Mouse (Mus musculus) hindbrain, embryonic 16.5 days (tissue): ENCODE data around the gene Psmd3. TPM values are rescaled to one million over a fixed set of nuclear protein-coding genes. Genes with fewer than 3 reads are reported as not detected.
A peak's percentile ranks its signal among the peaks of the same experiment; 100 is the strongest.

ENCODE experiments used
- ATAC-seq: fragments of 200-750 bp; cut with Nextera tagmentation; 2 replicates; pipeline ENCODE4 v1.8.0; 2017; ENCODE audit warnings: moderate TSS enrichment, moderate library complexity
- H3K27ac ChIP-seq: fragments of 300-500 bp; sonication (generic); 2 replicates; pipeline ENCODE4 v1.5.1; 2014; ENCODE audit warnings: low read depth, mild to moderate bottlenecking, control low read depth, low read length, moderate library complexity
- H3K27me3 ChIP-seq: fragments of 300-500 bp; sonication (generic); replicated peaks from 2 replicates; pipeline ENCODE4 v1.6.1; 2014; ENCODE audit warnings: low read length; ENCODE audit not compliant: control insufficient read depth, insufficient read depth
- H3K36me3 ChIP-seq: fragments of 300-500 bp; sonication (generic); 2 replicates; pipeline ENCODE4 v1.6.1; 2014; ENCODE audit warnings: mild to moderate bottlenecking, low read length, moderate library complexity, mixed read lengths; ENCODE audit not compliant: control insufficient read depth, insufficient read depth
- H3K4me1 ChIP-seq: fragments of 300-500 bp; sonication (generic); 2 replicates; pipeline ENCODE4 v1.6.1; 2014; ENCODE audit warnings: low read depth, low read length; ENCODE audit not compliant: control insufficient read depth, insufficient read depth
- H3K4me2 ChIP-seq: fragments of 300-500 bp; sonication (generic); 2 replicates; pipeline ENCODE4 v1.6.1; 2014; ENCODE audit warnings: mild to moderate bottlenecking, low read length, control low read depth, moderate library complexity
- H3K4me3 ChIP-seq: fragments of 300-500 bp; sonication (generic); 2 replicates; pipeline ENCODE4 v1.5.1; 2014; ENCODE audit warnings: mild to moderate bottlenecking, low read length, control low read depth, moderate library complexity
- H3K9ac ChIP-seq: fragments of 300-500 bp; sonication (generic); 2 replicates; pipeline ENCODE4 v1.6.1; 2014; ENCODE audit warnings: low read depth, mild to moderate bottlenecking, control low read depth, low read length, moderate library complexity
- H3K9me3 ChIP-seq: fragments of 300-500 bp; sonication (generic); 2 replicates; pipeline ENCODE4 v1.6.1; 2014; ENCODE audit warnings: mild to moderate bottlenecking, low read length, moderate library complexity; ENCODE audit not compliant: control insufficient read depth
- WGBS: fragments of 180-500 bp; shearing (Covaris S2); extraction: QIAGEN DNeasy Blood & Tissue Kit; methylation state at CpG from one replicate; pipeline ENCODE4 v1.1.7; 2014; 5-methylcytosine and 5-hydroxymethylcytosine counted together
- polyA plus RNA-seq: library from polyadenylated mRNA; unstranded; fragments of >200 nt; fragmentation: Nextera tagmentation; extraction: Ambion mirVana; gene quantifications from 2 replicates; pipeline ENCODE4 v1.2.1, GENCODE M21; 2015

The Psmd3 gene
- polyA plus RNA-seq, 1 experiment from 2014 or later, result 189 TPM

DNA sequence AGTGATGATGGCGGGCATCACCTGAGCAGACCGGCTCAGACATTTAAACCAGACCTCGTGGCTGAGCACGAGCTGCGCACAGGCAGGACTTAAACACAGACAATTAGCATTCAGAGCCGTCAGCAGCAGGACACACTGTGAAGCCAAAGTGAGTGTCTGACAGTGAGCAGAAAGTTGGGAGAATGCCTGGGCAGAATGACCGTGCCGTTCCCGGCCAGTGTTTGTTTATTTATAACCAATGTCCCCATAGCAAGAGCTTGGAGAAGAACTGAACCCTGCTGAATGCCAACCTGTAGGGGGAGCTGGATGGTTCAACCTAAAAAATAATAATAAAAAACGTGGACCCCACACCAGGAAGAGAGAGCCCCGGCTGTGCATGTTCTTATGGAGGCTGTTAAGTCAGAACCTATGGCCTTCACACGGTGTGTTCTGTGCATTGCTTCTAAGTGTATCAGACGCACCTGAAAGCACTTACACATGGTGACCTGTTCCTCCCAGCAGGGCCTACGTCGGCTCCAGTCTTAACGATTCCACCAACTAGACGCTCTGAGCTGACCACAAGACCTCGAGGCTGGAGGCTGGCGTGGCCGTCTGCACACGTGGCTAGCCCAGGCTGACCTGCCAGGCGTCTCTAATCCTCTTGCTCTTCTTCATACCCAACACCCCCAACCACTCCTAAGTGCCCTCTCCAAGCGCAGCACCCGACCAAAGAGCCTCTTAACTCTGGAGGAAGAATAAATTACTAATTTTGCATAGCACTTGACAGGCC is 39.3 kb downstream of the Psmd3 start:
- no peak overlapping the region for H3K27ac ChIP-seq
- no peak overlapping the region for H3K4me2 ChIP-seq
- whole genome bisulfite sequencing, result 68% methylated on average over 24 of the region's 24 CpGs
- H3K9ac ChIP-seq, result no peak overlapping the region
- H3K36me3 ChIP-seq, result peaks cover 5% of the 10 kb centered on the region; the same call in 1 of the 2 replicates
- H3K27me3 ChIP-seq, result no peaks in the 10 kb centered on the region
- no peak overlapping the region for H3K4me3 ChIP-seq
- H3K9me3 ChIP-seq, result no peaks in the 10 kb centered on the region
- peak; percentile 62; the same call in 1 of the 2 replicates for ATAC-seq
- 0 out of 2 replicates have a peak, but pooled peaks cover 4% of the 10 kb centered on the region for H3K4me1 ChIP-seq

DNA sequence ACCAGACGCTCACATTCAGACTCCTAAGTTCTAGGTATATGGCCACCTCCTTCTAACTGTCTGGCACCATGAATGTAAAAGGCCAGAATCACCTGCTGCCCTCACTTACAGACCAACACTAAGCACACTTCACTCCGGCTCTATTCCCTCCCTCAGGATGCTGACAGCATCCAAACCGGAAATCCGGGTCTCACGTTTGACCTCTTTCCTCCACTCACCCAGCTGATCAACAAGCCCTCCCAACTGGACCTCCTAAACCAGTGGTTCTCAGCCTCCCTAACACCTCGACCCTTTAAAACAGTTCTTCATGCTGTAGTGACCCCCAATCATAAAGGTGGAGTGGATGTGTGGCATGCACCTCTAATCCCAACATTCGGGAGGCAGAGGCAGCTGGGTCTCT is 40.7 kb downstream of the Psmd3 start:
- no peak overlapping the region for H3K9ac ChIP-seq
- H3K36me3 ChIP-seq, result no peaks in the 10 kb centered on the region; the same call in 1 of the 2 replicates
- 79% methylated on average over 7 of the region's 7 CpGs for WGBS
- no peak overlapping the region for H3K4me3 ChIP-seq
- H3K4me2 ChIP-seq, result no peak overlapping the region
- no peaks in the 10 kb centered on the region for H3K9me3 ChIP-seq
- H3K27me3 ChIP-seq, result no peaks in the 10 kb centered on the region
- H3K4me1 ChIP-seq, result 0 out of 2 replicates have a peak, but pooled peaks cover 3% of the 10 kb centered on the region
- ATAC-seq, result no peak
- no peak overlapping the region for H3K27ac ChIP-seq

DNA sequence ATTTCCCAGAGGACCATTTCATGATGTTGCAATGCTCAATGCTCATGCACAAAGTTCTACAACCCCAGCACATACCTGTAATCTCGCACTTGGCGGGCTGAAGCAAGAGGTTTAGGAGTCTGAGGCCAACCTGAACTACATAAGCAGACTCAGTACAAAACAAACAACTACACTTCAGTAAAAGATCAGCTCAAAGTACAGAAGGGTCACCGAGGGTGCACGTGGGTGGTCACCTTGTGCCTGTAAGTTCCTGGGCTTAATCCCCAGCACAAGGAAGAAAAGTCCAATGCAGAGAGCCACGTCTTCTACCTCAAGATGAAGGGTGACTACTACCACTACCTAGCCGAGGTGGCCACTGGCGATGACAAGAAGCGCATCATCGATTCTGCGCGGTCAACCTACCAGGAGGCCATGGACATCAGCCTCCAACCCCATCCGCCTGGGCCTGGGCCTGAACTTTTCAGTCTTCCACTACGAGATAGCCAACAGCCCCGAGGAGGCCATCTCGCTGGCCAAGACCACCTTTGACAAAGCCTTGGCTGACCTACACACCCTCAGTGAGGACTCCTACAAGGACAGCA is 43.7 kb downstream of the Psmd3 start:
- peaks cover 4% of the 10 kb centered on the region for H3K4me1 ChIP-seq
- H3K27me3 ChIP-seq, result no peaks in the 10 kb centered on the region
- H3K4me2 ChIP-seq, result no peak overlapping the region
- no peaks in the 10 kb centered on the region; the same call in 1 of the 2 replicates for H3K36me3 ChIP-seq
- no peak for ATAC-seq
- H3K27ac ChIP-seq, result no peak overlapping the region
- no peaks in the 10 kb centered on the region for H3K9me3 ChIP-seq
- no peak overlapping the region for H3K9ac ChIP-seq
- H3K4me3 ChIP-seq, result no peak overlapping the region
- 96% methylated on average over 15 of the region's 15 CpGs for WGBS

DNA sequence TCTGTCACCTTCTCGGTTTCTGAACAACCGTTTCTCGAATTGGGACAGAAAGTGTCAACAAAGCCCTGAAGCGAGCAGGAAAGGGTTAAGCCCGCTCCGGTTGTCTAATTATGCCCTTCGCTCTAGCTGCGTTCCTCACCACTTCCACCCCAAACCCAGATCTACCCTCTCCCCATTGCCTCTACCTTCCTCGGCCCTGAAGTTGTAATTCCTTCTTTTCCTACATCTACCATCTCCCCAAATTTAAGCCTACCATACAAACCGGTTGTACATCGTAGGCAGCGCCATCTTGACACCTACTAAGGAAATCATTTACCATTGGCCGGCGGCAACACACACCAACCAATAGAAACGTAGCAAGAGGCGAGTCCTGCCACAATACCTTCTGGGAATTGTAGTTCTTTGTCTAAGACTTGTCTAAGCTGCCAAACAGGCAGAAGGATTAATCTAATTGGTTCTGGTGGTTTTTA is 46.8 kb downstream of the Psmd3 start, which contains the start of gene Med24:
TSS of gene Med24 (minus strand) at position 317 of the 470 bp plus-strand sequence.
- no peaks in the 10 kb centered on the region; the same call in 1 of the 2 replicates for H3K36me3 ChIP-seq
- peak within 1 kb of the TSS; percentile 59 for H3K4me2 ChIP-seq
- peak; percentile 94 for ATAC-seq
- peaks cover 4% of the 10 kb centered on the region for H3K4me1 ChIP-seq
- peak within 1 kb of the TSS; percentile 75 for H3K27ac ChIP-seq
- WGBS, result under 1% methylated on average over 16 of the region's 16 CpGs
- H3K9ac ChIP-seq, result peak within 1 kb of the TSS; percentile 62
- 0 out of 2 replicates have a peak, but pooled peaks cover under 1% of the 10 kb centered on the region for H3K9me3 ChIP-seq
- peak within 1 kb of the TSS; percentile 53 for H3K4me3 ChIP-seq
- H3K27me3 ChIP-seq, result no peaks in the 10 kb centered on the region

DNA sequence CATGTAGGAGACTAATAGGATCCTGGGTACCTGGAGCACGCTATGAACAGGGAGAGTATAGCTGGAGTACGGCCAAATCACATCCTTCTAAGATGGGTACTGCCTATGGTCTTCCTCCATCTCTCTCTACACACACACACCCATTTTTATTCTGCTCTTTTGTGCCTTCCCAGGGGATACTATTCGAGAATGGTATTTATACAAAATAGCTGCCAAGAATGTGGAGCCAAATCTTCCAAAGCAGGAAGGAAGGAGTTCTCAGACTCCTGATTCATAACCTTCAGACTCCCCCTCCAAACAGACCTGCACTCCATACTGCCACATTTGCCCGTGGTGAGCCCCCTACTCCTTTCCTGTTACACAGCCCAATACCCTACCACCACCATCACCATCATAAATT is 48.4 kb downstream of the Psmd3 start:
- 67% methylated on average over 4 of the region's 4 CpGs for WGBS
- no peak for ATAC-seq
- Histone ChIP-seq H3K4me3 (no peak overlapping the region), H3K4me2 (no peak overlapping the region), H3K36me3 (no peaks in the 10 kb centered on the region), H3K9ac (no peak overlapping the region), H3K4me1 (peaks cover 4% of the 10 kb centered on the region), H3K9me3 (0 out of 2 replicates have a peak, but pooled peaks cover 2% of the 10 kb centered on the region), H3K27me3 (no peaks in the 10 kb centered on the region), H3K27ac (peak overlapping the region; percentile 48)

DNA sequence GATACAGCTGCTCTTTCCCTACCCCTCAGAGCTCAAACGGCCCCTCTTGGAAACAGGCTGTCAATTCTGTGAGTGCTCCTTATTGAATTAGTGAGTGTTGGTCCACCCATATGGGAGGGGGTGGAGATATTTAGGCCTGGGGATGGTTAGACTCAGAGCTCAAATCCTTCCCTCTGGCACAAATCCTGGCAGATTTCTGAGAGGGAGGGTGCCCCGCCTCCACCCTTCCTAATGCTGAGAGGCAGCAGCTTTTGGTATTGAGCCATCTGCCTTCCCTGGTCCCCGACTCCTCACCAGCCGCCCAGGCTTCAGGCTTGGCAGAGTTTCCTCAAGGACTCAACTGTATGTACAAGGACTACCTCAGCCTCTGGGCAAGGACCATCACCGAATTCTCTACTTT is 48.8 kb downstream of the Psmd3 start:
- H3K9ac ChIP-seq, result no peak overlapping the region
- no peak overlapping the region for H3K4me3 ChIP-seq
- H3K27me3 ChIP-seq, result no peaks in the 10 kb centered on the region
- H3K36me3 ChIP-seq, result no peaks in the 10 kb centered on the region
- no peak overlapping the region for H3K4me2 ChIP-seq
- H3K27ac ChIP-seq, result peak overlapping the region; percentile 48
- H3K4me1 ChIP-seq, result peaks cover 4% of the 10 kb centered on the region
- WGBS, result 46% methylated on average over 5 of the region's 5 CpGs
- 0 out of 2 replicates have a peak, but pooled peaks cover 2% of the 10 kb centered on the region for H3K9me3 ChIP-seq
- ATAC-seq, result peak; percentile 28; the same call in 1 of the 2 replicates

DNA sequence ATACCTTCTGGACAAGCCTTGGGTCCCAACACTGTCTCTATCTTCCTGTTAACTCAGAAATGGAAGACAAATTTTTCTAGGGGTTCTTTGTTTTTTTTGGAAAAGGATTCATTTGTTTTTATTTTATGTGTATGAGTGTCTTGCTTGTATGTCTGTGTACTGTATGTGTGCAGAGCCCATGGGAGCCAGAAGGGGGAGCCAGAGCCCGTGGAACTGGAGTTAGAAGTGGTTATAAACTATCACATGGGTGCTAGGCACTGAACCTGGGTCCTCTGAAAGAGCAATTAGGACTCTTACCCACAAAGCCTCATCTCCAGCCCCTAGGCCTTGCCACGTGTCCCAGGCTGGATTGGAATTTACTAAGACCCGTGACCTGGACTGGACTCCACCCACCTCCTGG is 51.7 kb downstream of the Psmd3 start:
- H3K4me1 ChIP-seq, result peaks cover 7% of the 10 kb centered on the region
- 74% methylated on average over 3 of the region's 3 CpGs for WGBS
- no peaks in the 10 kb centered on the region for H3K36me3 ChIP-seq
- no peak overlapping the region for H3K27ac ChIP-seq
- H3K9me3 ChIP-seq, result 0 out of 2 replicates have a peak, but pooled peaks cover 2% of the 10 kb centered on the region
- H3K4me3 ChIP-seq, result no peak overlapping the region
- H3K4me2 ChIP-seq, result no peak overlapping the region
- no peak overlapping the region for H3K9ac ChIP-seq
- no peaks in the 10 kb centered on the region for H3K27me3 ChIP-seq
- no peak for ATAC-seq

DNA sequence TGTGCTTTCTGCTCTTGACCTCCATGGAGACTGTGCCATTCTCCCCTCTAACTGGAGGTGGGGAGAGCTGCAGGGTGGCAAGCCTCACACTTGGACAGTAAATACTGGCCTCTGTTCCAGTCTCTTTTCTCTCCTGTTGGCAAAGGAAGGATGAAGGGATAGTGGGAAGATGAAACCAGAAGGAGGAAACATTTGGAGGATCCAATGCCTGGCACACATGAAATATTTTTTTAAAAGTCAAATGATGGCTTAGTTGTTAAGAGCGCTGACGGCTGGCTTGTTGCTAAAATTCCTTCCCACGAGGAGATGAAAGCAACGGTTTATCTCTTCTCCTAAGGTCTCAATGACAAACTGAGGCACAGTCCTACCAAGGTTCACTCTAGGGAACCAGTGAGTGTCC is 52.8 kb downstream of the Psmd3 start:
- no peak overlapping the region for H3K27ac ChIP-seq
- no peaks in the 10 kb centered on the region for H3K27me3 ChIP-seq
- H3K4me3 ChIP-seq, result no peak overlapping the region
- no peak overlapping the region for H3K9ac ChIP-seq
- no peak overlapping the region for H3K4me2 ChIP-seq
- H3K36me3 ChIP-seq, result no peaks in the 10 kb centered on the region
- no peak for ATAC-seq
- peaks cover 16% of the 10 kb centered on the region for H3K4me1 ChIP-seq
- H3K9me3 ChIP-seq, result 0 out of 2 replicates have a peak, but pooled peaks cover 2% of the 10 kb centered on the region
- 90% methylated on average over 4 of the region's 4 CpGs for WGBS

DNA sequence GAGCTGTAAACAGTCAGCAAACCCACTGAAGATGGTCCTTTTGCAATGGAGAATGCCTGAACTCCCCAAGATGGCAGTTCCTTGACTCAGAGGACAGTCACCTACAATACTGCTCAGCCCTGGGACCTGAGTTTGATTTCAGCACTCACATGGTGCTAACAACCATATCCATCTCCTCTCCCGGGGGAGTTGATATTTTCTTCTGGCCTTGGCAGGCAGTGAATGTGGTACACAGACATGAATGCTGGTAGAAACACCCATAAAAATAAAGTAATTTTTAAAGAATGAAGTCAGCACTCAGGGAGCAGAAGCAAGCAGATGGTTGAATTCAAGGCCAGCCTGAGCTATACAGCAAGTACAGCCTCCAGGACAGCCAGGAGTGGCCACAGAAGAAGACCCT is 53.8 kb downstream of the Psmd3 start:
- WGBS, result 89% methylated on average over 1 of the region's 1 CpGs
- H3K4me2 ChIP-seq, result no peak overlapping the region

More for the DNA sequence above, 53.8 kb downstream of the Psmd3 start:
- no peaks in the 10 kb centered on the region for H3K27me3 ChIP-seq
- H3K27ac ChIP-seq, result no peak overlapping the region
- H3K9ac ChIP-seq, result no peak overlapping the region
- H3K9me3 ChIP-seq, result 0 out of 2 replicates have a peak, but pooled peaks cover 2% of the 10 kb centered on the region
- H3K4me3 ChIP-seq, result no peak overlapping the region
- no peaks in the 10 kb centered on the region for H3K36me3 ChIP-seq
- ATAC-seq, result no peak
- peaks cover 18% of the 10 kb centered on the region for H3K4me1 ChIP-seq
